Mouse (Mus musculus) G1E (cell line): ENCODE data around the gene Gm45837. TPM values are rescaled to one million over a fixed set of nuclear protein-coding genes. Genes with fewer than 3 reads are reported as not detected.

Experiments used
- ATAC-seq: 2 replicates; pipeline ENCODE4 v1.8.0; 2016; ENCODE audit warnings: mild to moderate bottlenecking; ENCODE audit not compliant: insufficient number of reproducible peaks, poor library complexity, low FRiP score, severe bottlenecking; ENCODE audit errors: extremely low read depth
- DNase-seq: peaks from one replicate; pipeline ENCODE4 v3.0.0; 2012; ENCODE audit warnings: low spot score
- H3K27me3 ChIP-seq: 2 replicates; pipeline ENCODE4 v1.6.1; 2012; ENCODE audit warnings: mild to moderate bottlenecking, low read length, inconsistent platforms; ENCODE audit not compliant: insufficient read depth
- H3K36me3 ChIP-seq: replicated peaks from 2 replicates; pipeline ENCODE3; 2012; ENCODE audit warnings: mild to moderate bottlenecking, inconsistent platforms
- H3K4me1 ChIP-seq: 2 replicates; pipeline ENCODE4 v1.6.1; 2012; ENCODE audit warnings: low read depth, low read length, inconsistent platforms, mixed read lengths; ENCODE audit not compliant: insufficient read depth
- H3K4me3 ChIP-seq: 2 replicates; pipeline ENCODE4 v1.5.1; 2012; ENCODE audit warnings: low read depth, mild to moderate bottlenecking, inconsistent platforms, low read length, moderate library complexity, mixed read lengths
- H3K9me3 ChIP-seq: replicated peaks from 2 replicates; pipeline ENCODE4 v1.6.1; 2012; ENCODE audit warnings: inconsistent platforms
- CTCF ChIP-seq: IDR thresholded peaks from 2 replicates; pipeline ENCODE4 v1.5.1; 2012; ENCODE audit warnings: low read depth, low read length, inconsistent platforms, mixed read lengths
- GATA1 ChIP-seq: IDR thresholded peaks from 2 replicates; pipeline ENCODE4 v1.6.1; 2012; ENCODE audit warnings: borderline replicate concordance, low read length, inconsistent platforms, mixed read lengths
- GATA2 ChIP-seq: IDR thresholded peaks from 2 replicates; pipeline ENCODE4 v1.6.1; 2012; ENCODE audit warnings: low read depth, low read length, inconsistent platforms, borderline replicate concordance
- POLR2AphosphoS5 ChIP-seq: IDR thresholded peaks from 2 replicates; pipeline ENCODE4 v1.6.1; 2012; ENCODE audit warnings: low read depth, low read length, inconsistent platforms; ENCODE audit not compliant: insufficient replicate concordance
- TAL1 ChIP-seq: conservative IDR thresholded peaks from 2 replicates; pipeline ENCODE4 v1.6.1; 2012; ENCODE audit warnings: low read depth, low read length, inconsistent platforms, mixed read lengths
- polyA plus RNA-seq: library from polyadenylated mRNA; stranded (reverse); fragments of >175 nt; gene quantifications from 2 replicates; pipeline ENCODE4 v1.2.3, GENCODE M21; 2012
- total RNA-seq, 2 experiments: library from RNA; stranded (forward) in 1 of 2; stranded (reverse) in 1 of 2; fragments of 200-1000 nt in 1 of 2; fragments of >200 nt in 1 of 2; fragmentation: Nextera tagmentation in 1 of 2; gene quantifications; 2 replicates each; pipeline ENCODE4 v1.2.3; 2014 to 2017

Gm45837 gene
- total and polyA plus RNA-seq, 3 experiments, result 0.03 TPM; not detected in 2

GRCm38 (mm10) chr7:101503351-101503750 lies 92.7 kb downstream of the Gm45837 start:
- Histone ChIP-seq H3K4me1 (no peaks in the 10 kb centered on the region), H3K4me3 (no peak overlapping the region), H3K27me3 (peaks cover 8% of the 10 kb centered on the region; the same call in 1 of the 2 replicates), H3K36me3 (no peaks in the 10 kb centered on the region), H3K9me3 (no peaks in the 10 kb centered on the region)
- ATAC-seq (no peak), DNase-seq (peak; percentile 30)
- 0 out of 2 replicates have a peak, but pooled peaks have one; percentile 28 for TF ChIP-seq CTCF
- TF ChIP-seq GATA2, result no peak
- no peak for TF ChIP-seq POLR2AphosphoS5
- no peak for TF ChIP-seq GATA1
- TF ChIP-seq TAL1, result no peak

- H3K4me3 ChIP-seq, result no peak overlapping the region
- TF ChIP-seq TAL1 (no peak), CTCF (no peak)
- H3K36me3 ChIP-seq, result no peaks in the 10 kb centered on the region
- H3K27me3 ChIP-seq, result peaks cover 8% of the 10 kb centered on the region; the same call in 1 of the 2 replicates
- H3K9me3 ChIP-seq, result no peaks in the 10 kb centered on the region
- H3K4me1 ChIP-seq, result no peaks in the 10 kb centered on the region
- DNase-seq (no peak), ATAC-seq (no peak)
These were observed 93.1 kb downstream of the Gm45837 start for GRCm38 (mm10) chr7:101503803-101504202.

DNA sequence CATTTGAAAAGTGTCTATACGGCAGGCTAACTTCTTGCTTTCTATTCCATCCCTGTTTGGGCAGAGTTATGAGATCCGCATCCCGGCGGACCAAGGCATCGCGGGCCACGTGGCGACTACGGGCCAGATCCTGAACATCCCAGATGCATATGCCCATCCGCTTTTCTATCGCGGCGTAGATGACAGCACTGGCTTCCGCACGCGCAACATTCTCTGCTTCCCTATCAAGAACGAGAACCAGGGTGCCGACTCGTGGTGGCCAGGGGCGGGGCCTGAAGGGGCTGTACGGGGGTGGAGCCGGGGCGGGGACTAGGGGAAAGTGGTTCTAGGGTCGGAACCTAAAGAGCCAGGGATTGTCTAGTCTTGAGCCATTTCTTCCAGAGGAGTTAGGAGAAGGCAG lies 93.8 kb downstream of the Gm45837 start:
- ATAC-seq, result no peak
- TF ChIP-seq GATA2, result no peak
- TF ChIP-seq TAL1, result no peak
- no peak for TF ChIP-seq POLR2AphosphoS5
- TF ChIP-seq GATA1, result no peak
- no peak for TF ChIP-seq CTCF
- Histone ChIP-seq H3K36me3 (no peaks in the 10 kb centered on the region), H3K4me3 (no peak overlapping the region), H3K4me1 (no peaks in the 10 kb centered on the region), H3K9me3 (no peaks in the 10 kb centered on the region), H3K27me3 (peaks cover 8% of the 10 kb centered on the region; the same call in 1 of the 2 replicates)
- DNase-seq, result no peak

DNA sequence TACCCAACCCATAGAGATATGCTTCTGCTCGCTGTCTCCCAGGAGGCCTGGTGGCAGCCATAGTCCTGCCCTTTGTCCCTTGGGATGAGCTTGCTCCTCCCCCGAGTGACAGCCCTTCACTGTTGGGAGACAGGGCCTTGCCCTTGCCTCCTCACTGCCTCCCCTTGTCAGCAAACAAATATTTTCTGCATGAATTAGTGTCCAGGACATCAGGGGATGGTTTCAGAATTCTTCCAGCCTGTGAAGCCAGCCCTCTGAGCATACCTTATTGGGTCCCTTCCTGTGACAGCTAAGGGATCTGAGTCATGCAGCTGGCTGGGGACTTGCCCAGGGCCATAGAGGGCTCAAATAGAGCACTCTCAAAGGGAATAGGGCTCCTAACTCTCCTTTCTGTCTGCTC lies 98.5 kb downstream of the Gm45837 start:
- no peaks in the 10 kb centered on the region for H3K36me3 ChIP-seq
- TF ChIP-seq POLR2AphosphoS5 (no peak), TAL1 (no peak), CTCF (no peak)
- H3K27me3 ChIP-seq, result peaks cover 3% of the 10 kb centered on the region; the same call in 1 of the 2 replicates
- H3K4me1 ChIP-seq, result no peaks in the 10 kb centered on the region
- no peaks in the 10 kb centered on the region for H3K9me3 ChIP-seq
- no peak overlapping the region for H3K4me3 ChIP-seq
- no peak for DNase-seq
- no peak for ATAC-seq

DNA sequence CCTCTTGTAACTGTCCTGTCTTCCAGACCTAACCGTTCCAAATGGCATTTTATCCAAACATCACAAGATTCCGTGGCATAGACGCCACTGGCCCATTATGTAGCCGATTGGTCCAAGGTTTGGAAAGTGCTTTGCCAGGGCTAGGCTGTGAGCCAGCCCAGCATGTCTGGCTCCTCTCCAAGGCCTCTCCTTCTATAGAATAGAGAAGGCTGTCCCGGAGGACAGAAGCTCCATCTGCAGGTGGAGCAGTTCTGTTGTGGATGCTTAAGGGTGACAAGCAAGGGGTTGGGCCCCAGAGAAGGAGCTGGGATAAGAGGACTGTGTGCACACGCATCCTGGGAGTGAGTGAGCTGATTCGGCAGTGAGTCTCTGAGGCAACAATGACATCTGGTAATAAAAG lies 103.0 kb downstream of the Gm45837 start:
- DNase-seq (no peak), ATAC-seq (no peak)
- no peaks in the 10 kb centered on the region for H3K9me3 ChIP-seq
- H3K4me3 ChIP-seq, result no peak overlapping the region
- H3K27me3 ChIP-seq, result no peaks in the 10 kb centered on the region; the same call in 1 of the 2 replicates
- no peaks in the 10 kb centered on the region for H3K36me3 ChIP-seq
- TF ChIP-seq TAL1 (no peak), CTCF (no peak), POLR2AphosphoS5 (no peak), GATA1 (no peak), GATA2 (no peak)
- no peaks in the 10 kb centered on the region for H3K4me1 ChIP-seq

DNA sequence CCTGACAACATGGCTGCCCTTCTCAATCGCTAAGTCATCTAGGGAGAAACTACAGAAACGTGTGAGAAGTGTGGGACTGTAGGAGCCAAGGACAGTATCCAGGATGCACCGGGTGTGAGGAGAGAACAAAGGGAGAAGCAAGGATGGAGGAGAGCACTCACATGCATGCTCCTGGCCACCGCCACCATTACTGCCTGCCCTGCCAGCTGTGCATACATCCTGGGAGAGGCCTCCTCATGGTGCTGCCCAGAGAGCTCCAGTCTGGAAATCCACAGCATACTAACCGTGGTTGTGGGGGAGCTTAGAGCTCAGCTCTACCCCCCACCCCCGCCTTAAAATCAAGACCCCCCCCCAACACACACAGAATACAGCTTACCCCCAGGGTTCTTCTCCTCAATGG lies 104.1 kb downstream of the Gm45837 start:
- DNase-seq, result no peak
- H3K27me3 ChIP-seq, result no peaks in the 10 kb centered on the region; the same call in 1 of the 2 replicates
- no peak overlapping the region for H3K4me3 ChIP-seq
- ATAC-seq, result no peak
- TF ChIP-seq POLR2AphosphoS5 (no peak), GATA2 (no peak), TAL1 (no peak), GATA1 (no peak), CTCF (no peak)
- no peaks in the 10 kb centered on the region for H3K9me3 ChIP-seq
- no peaks in the 10 kb centered on the region for H3K4me1 ChIP-seq
- no peaks in the 10 kb centered on the region for H3K36me3 ChIP-seq

DNA sequence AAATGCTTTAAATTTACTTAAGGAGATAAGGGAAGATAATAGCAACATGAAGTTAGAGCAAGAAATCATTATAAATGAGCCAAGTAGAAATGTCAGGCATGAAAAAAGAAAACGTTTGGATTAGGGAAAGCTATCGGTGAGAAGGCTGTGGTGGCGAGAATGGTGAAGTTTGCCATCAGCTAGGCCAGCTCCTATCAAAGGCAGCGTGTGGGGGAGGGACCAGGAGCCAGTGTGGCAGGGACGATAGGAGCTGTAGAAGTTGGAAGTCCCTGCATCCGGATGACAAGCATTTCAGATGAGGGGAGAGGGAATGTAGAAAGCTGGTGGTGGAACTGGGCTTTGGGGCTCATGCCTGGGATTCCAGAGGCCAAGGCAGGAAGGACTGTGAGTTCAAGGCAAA lies 104.6 kb downstream of the Gm45837 start:
- ATAC-seq, result no peak
- H3K27me3 ChIP-seq, result no peaks in the 10 kb centered on the region; the same call in 1 of the 2 replicates

More for the DNA sequence above, 104.6 kb downstream of the Gm45837 start:
- DNase-seq, result no peak
- TF ChIP-seq CTCF (no peak), POLR2AphosphoS5 (no peak), GATA1 (no peak), TAL1 (no peak)
- Histone ChIP-seq H3K4me3 (no peak overlapping the region), H3K36me3 (no peaks in the 10 kb centered on the region), H3K9me3 (no peaks in the 10 kb centered on the region), H3K4me1 (no peaks in the 10 kb centered on the region)
